Mouse (Mus musculus): ENCODE measurements around the gene D1Ertd622e. TPM values are rescaled to one million over a fixed set of nuclear protein-coding genes. Genes with fewer than 3 reads are reported as not detected.
"Not testable (repeated sequence)": the region's sequence is repeated elsewhere in the genome, so short reads cannot be mapped to it uniquely, and the experiment has no call there.

Gene D1Ertd622e
- polyA plus RNA-seq, 1 experiment from 2014 or later: 63.0 TPM

DNA sequence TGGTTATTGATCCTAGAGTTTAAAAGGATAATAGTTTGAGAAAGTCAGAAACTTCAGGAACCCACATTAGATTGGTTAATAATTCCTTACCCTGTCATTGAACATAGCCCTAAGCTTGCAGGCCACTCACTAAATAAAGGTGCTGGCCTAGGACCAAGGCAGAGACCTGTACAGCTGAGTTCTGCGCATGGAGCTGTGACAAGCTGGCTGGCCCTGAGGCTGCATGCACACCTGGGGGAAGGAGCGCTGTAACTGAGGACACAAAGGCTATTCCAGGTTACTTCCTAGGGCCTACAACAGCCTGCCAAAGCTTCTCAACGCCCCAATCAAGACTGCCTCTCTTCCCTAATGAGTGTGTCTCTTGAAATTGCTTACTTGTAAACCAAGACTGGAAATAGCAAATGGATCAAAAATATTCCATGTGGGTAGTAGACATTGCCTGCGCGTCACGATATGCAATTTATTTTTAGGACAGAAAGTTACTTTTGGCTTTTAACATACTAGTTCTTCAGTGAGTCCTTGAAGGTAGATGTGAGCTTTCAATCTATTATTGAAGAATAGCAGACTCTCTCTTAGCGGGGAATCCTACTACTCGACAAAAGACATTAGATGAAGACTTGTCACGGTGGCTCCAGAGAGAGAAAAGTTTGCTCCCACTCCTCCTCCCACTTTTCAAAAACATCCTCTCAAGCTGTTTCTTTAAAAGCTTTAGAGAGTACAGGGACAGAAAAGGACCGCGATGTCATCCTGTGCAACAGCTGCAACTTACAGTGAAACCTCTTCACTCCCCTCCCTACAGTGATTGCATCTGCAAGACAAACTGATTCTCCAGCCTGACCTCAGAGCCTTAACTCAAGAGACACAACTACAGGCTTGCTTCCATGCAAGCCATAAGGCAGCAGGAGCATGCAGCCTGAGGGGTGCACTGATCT, 47.1 kb downstream of the D1Ertd622e start:
- Histone ChIP-seq H3K4me2 (no peak overlapping the region), H3K9ac (replicated peaks) (no peak overlapping the region), H3K27ac (replicated peaks) (no peak overlapping the region), H3K4me3 (replicated peaks) (no peak overlapping the region), H3K4me1 (no peaks in the 10 kb centered on the region), H3K36me3 (no peaks in the 10 kb centered on the region), H3K9me3 (replicated peaks) (no peaks in the 10 kb centered on the region), H3K27me3 (replicated peaks) (no peaks in the 10 kb centered on the region)
- 89% methylated on average over 11 of the region's 11 CpGs for WGBS
- ATAC-seq (ENCODE audit: low FRiP score): no peak

GRCm38 (mm10) chr1:97611747-97612146, 50.1 kb downstream of the D1Ertd622e start:
- Histone ChIP-seq H3K36me3 (no peaks in the 10 kb centered on the region), H3K27me3 (replicated peaks) (no peaks in the 10 kb centered on the region), H3K27ac (replicated peaks) (no peak overlapping the region), H3K9ac (replicated peaks) (no peak overlapping the region), H3K4me1 (no peaks in the 10 kb centered on the region), H3K4me2 (no peak overlapping the region), H3K4me3 (replicated peaks) (no peak overlapping the region), H3K9me3 (replicated peaks) (no peaks in the 10 kb centered on the region)
- ATAC-seq (ENCODE audit: low FRiP score): no peak
- 67% methylated on average over 2 of the region's 2 CpGs for WGBS

GRCm38 (mm10) chr1:97603361-97603760, 58.5 kb downstream of the D1Ertd622e start:
- Histone ChIP-seq H3K4me3 (replicated peaks) (no peak overlapping the region), H3K9me3 (replicated peaks) (no peaks in the 10 kb centered on the region), H3K4me2 (no peak overlapping the region), H3K27me3 (replicated peaks) (no peaks in the 10 kb centered on the region), H3K27ac (replicated peaks) (no peak overlapping the region), H3K36me3 (no peaks in the 10 kb centered on the region), H3K4me1 (no peaks in the 10 kb centered on the region), H3K9ac (replicated peaks) (no peak overlapping the region)
- 83% methylated on average over 1 of the region's 1 CpGs for WGBS
- no peak for ATAC-seq (ENCODE audit: low FRiP score)

- Histone ChIP-seq H3K9ac (replicated peaks) (no peak overlapping the region), H3K27ac (replicated peaks) (no peak overlapping the region), H3K4me1 (no peaks in the 10 kb centered on the region), H3K4me3 (replicated peaks) (no peak overlapping the region), H3K27me3 (replicated peaks) (no peaks in the 10 kb centered on the region), H3K36me3 (no peaks in the 10 kb centered on the region), H3K4me2 (no peak overlapping the region), H3K9me3 (replicated peaks) (no peaks in the 10 kb centered on the region)
- no peak for ATAC-seq (ENCODE audit: low FRiP score)
- WGBS: 80% methylated on average over 2 of the region's 2 CpGs
Observed at GRCm38 (mm10) chr1:97600371-97600770, 61.5 kb downstream of the D1Ertd622e start.

DNA sequence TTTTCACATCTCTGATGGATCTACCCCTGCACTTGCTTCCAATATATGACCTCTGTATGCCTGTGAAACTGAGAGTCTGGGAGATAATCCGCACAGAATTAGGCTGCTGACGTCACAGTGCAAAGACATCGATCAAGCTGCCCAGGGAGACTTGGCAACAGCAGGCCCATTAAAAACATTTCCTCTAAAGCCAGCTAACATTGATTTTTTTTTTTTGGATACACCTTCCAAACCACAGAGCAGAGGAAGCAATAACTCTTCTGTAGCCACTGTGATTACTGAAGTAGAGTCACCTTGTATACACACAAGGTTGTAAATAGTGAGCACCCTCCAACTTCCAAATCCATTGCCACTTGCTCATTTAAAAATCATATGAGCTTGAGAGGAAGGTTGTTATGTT, 62.8 kb downstream of the D1Ertd622e start:
- no peak for ATAC-seq (ENCODE audit: low FRiP score)
- Histone ChIP-seq H3K27ac (replicated peaks) (no peak overlapping the region), H3K9me3 (replicated peaks) (no peaks in the 10 kb centered on the region), H3K9ac (replicated peaks) (no peak overlapping the region), H3K4me1 (no peaks in the 10 kb centered on the region), H3K4me2 (no peak overlapping the region), H3K27me3 (replicated peaks) (no peaks in the 10 kb centered on the region), H3K36me3 (no peaks in the 10 kb centered on the region), H3K4me3 (replicated peaks) (no peak overlapping the region)
- WGBS: 70% methylated on average over 3 of the region's 3 CpGs

DNA sequence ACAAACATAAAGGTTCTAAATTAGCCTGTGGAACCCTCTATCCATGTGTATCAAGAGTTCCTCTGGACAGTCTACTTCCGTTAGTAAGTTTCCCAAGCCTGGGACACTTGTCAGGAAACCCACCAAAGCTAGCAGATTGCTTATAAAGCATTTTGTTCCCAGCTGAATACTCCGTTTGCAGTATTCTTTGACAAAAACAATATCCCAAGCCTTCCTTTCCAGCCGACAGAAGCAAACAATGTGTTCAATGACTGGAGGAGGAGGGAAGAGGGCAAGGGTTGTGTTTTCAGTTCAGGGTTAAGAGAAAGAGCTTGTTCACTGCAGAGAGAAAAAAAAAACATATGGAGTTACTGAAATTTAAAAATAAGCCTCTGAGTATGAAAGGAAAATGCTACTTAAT, 73.3 kb downstream of the D1Ertd622e start:
- ATAC-seq (ENCODE audit: low FRiP score): no peak
- Histone ChIP-seq H3K4me1 (no peaks in the 10 kb centered on the region), H3K36me3 (no peaks in the 10 kb centered on the region), H3K9ac (replicated peaks) (no peak overlapping the region), H3K4me2 (no peak overlapping the region), H3K4me3 (replicated peaks) (no peak overlapping the region), H3K27me3 (replicated peaks) (no peaks in the 10 kb centered on the region), H3K9me3 (replicated peaks) (no peaks in the 10 kb centered on the region), H3K27ac (replicated peaks) (no peak overlapping the region)
- 26% methylated on average over 3 of the region's 3 CpGs for WGBS

GRCm38 (mm10) chr1:97585106-97585505, 76.8 kb downstream of the D1Ertd622e start:
- no peak for ATAC-seq (ENCODE audit: low FRiP score)
- Histone ChIP-seq H3K4me1 (no peaks in the 10 kb centered on the region), H3K36me3 (no peaks in the 10 kb centered on the region), H3K4me2 (no peak overlapping the region), H3K27me3 (replicated peaks) (no peaks in the 10 kb centered on the region), H3K4me3 (replicated peaks) (no peak overlapping the region), H3K9me3 (replicated peaks) (no peaks in the 10 kb centered on the region), H3K9ac (replicated peaks) (no peak overlapping the region), H3K27ac (replicated peaks) (no peak overlapping the region)

DNA sequence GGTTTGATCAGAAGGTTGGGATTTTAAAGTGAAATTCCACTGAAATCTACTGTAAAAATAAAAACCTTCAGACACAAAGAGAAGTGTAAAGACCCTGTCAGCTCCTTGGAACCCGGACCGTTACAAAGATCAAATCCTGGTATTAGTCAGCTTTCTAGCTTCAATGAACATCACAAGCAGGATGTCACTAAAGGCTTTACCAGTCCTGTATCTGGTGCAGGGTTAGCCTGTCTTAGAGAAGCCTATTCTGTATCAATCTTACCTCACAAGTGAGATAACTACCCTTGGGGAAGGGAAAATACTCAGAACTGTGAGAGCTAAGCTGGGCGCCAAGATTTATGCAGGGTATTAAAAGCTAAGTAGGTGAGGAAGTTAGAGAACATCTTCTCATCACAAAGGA, 77.7 kb downstream of the D1Ertd622e start:
- ATAC-seq (ENCODE audit: low FRiP score): no peak
- Histone ChIP-seq H3K4me3 (replicated peaks) (no peak overlapping the region), H3K36me3 (no peaks in the 10 kb centered on the region), H3K27me3 (replicated peaks) (no peaks in the 10 kb centered on the region), H3K27ac (replicated peaks) (no peak overlapping the region), H3K4me2 (no peak overlapping the region), H3K9ac (replicated peaks) (no peak overlapping the region), H3K4me1 (no peaks in the 10 kb centered on the region), H3K9me3 (replicated peaks) (no peaks in the 10 kb centered on the region)
- WGBS: 91% methylated on average over 3 of the region's 3 CpGs

- 90% methylated on average over 4 of the region's 4 CpGs for WGBS
Observed at GRCm38 (mm10) chr1:97583085-97583484, 78.8 kb downstream of the D1Ertd622e start.

DNA sequence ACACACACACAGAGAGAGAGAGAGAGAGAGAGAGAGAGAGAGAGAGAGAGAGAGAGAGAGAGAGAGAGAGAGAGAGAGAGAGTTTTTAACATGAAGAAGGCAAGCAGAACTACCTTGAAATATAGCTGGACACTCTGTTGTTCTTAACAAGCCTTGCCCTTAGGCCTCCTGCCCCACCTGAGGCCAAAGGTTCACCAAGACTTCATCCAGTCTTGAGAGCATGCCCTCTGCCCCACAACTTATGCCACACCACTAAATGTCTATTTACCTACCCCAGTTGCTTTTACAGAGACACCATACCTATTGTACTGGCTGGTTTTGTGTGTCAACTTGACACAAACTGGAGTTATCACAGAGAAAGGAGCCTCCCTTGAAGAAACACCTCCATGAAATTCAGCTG, 81.2 kb downstream of the D1Ertd622e start:
- not testable (repeated sequence) for ATAC-seq (ENCODE audit: low FRiP score); H3K36me3 ChIP-seq; H3K4me2 ChIP-seq; H3K27me3 ChIP-seq (replicated peaks); H3K9ac ChIP-seq (replicated peaks); H3K4me1 ChIP-seq; H3K4me3 ChIP-seq (replicated peaks); H3K27ac ChIP-seq (replicated peaks); H3K9me3 ChIP-seq (replicated peaks)

More at GRCm38 (mm10) chr1:97583085-97583484, 78.8 kb downstream of the D1Ertd622e start:
- Histone ChIP-seq H3K27ac (replicated peaks) (no peak overlapping the region), H3K9me3 (replicated peaks) (no peaks in the 10 kb centered on the region), H3K4me2 (no peak overlapping the region), H3K4me3 (replicated peaks) (no peak overlapping the region), H3K27me3 (replicated peaks) (no peaks in the 10 kb centered on the region), H3K36me3 (no peaks in the 10 kb centered on the region), H3K9ac (replicated peaks) (no peak overlapping the region), H3K4me1 (no peaks in the 10 kb centered on the region)
- ATAC-seq (ENCODE audit: low FRiP score): no peak

DNA sequence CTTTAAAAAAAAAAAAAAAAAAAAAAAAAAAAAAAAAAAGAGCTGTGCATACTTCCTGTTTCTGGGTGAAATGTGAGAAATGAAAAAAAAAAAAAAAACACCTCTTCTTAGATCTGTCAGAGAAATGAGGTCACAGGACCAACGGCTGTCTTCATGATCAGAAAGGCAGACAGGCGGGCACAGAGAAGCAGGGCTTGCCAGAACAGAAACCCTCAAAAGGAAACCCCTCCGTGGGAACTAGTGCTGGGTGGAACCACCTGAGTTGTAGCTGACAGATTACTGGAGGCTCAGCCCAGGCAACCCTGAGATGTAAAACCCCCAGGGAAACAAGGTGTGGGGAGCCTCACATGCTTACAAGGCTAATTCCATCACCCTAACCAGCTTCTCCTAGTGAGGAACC, 81.6 kb downstream of the D1Ertd622e start:
- no peak overlapping the region for H3K9ac ChIP-seq (replicated peaks)

GRCm38 (mm10) chr1:97578025-97578417, 83.9 kb downstream of the D1Ertd622e start:
- WGBS: 95% methylated on average over 3 of the region's 3 CpGs
- Histone ChIP-seq H3K4me1 (no peaks in the 10 kb centered on the region), H3K9me3 (replicated peaks) (no peaks in the 10 kb centered on the region), H3K27me3 (replicated peaks) (no peaks in the 10 kb centered on the region), H3K4me3 (replicated peaks) (no peak overlapping the region), H3K4me2 (no peak overlapping the region), H3K9ac (replicated peaks) (no peak overlapping the region), H3K27ac (replicated peaks) (no peak overlapping the region), H3K36me3 (no peaks in the 10 kb centered on the region)
- ATAC-seq (ENCODE audit: low FRiP score): no peak

More for the DNA sequence above, 81.6 kb downstream of the D1Ertd622e start:
- ATAC-seq (ENCODE audit: low FRiP score): no peak
- no peak overlapping the region for H3K4me3 ChIP-seq (replicated peaks)
- no peaks in the 10 kb centered on the region for H3K4me1 ChIP-seq
- H3K9me3 ChIP-seq (replicated peaks): no peaks in the 10 kb centered on the region
- no peaks in the 10 kb centered on the region for H3K27me3 ChIP-seq (replicated peaks)
- no peaks in the 10 kb centered on the region for H3K36me3 ChIP-seq
- H3K27ac ChIP-seq (replicated peaks): no peak overlapping the region
- WGBS: 86% methylated on average over 3 of the region's 3 CpGs
- no peak overlapping the region for H3K4me2 ChIP-seq

Data from neural tube, embryonic 15.5 days (tissue).